Mouse (Mus musculus) erythroblast, adult 5-6 weeks (primary cell): ENCODE data around the gene Cyb561d1. TPM values are rescaled to one million over a fixed set of nuclear protein-coding genes. Genes with fewer than 3 reads are reported as not detected.
"Not testable (repeated sequence)": the region's sequence is repeated elsewhere in the genome, so short reads cannot be mapped to it uniquely, and the experiment has no call there.

Source experiments
- ATAC-seq: replicated peaks from 2 replicates; pipeline ENCODE4 v1.8.0; 2016; ENCODE audit warnings: moderate number of reproducible peaks, mild to moderate bottlenecking, moderate TSS enrichment, inconsistent platforms; ENCODE audit not compliant: poor library complexity, low FRiP score, severe bottlenecking
- total RNA-seq, 2 experiments: library from RNA; stranded (forward) in 1 of 2; stranded (reverse) in 1 of 2; fragments of 150-400 nt in 1 of 2; fragments of 200-764, 138-1000 nt in 1 of 2; gene quantifications; 2 replicates each; pipeline versions ENCODE4 v1.2.3 to v1.2.4; 2015 to 2017; ENCODE audit warnings: low replicate concordance in 2 of 2

Cyb561d1 gene
- total RNA-seq (2015; ENCODE audit: low replicate concordance) (0.63 and 1.3 TPM in 2 replicates), total RNA-seq (2017; ENCODE audit: low replicate concordance) (1.1 and 1.7 TPM in 2 replicates)

DNA sequence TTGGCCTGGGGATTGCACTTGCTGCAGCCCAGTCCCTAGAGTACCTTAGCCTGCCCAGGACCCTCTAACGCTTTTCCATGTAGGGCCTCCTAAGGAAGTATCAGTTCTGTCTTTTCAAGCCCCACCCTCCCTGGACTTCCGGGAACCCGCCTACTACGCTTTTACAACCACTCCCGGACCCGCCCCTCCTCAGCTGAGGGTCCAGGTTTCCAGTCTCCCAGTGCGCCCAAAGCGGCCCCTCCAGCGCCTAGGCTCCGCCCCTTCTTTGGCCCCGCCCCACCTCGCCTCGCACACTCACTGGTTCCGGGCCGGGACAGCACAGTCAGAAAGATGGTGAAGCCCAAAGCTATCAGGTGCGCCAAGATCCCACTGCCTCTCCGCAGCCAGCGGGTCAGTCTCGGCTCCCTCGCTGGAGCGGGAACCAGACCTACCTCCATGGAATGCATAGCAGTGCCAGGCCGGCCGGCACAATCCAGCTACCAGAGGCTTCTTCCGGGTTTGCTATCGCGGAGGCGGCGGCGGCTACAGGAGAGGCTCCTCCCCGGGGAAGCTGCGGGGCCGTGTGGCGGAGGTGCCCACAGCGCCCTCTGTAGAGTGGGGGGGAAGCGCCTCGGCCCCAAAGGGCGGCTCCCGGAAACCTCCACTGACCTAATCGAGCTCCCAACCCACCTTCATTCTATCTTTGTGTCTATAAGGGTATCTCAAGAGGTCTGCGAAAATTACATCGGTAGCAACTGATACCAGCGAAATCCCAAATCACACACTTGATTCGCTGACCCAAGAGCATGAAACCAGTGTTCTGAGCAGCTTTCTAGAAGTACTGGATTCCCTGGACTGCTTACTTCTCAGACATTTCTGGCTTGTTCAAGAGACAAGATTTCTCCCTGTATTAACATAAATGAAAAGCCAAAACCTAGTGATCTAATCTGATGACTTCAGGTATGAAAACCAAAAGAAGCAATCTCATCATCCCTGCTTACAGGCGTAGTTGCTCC is at the start of gene Cyb561d1:
Cyb561d1 (minus strand) TSS at position 884 of the 995 bp plus-strand sequence.
- peak; percentile 89 for ATAC-seq

DNA sequence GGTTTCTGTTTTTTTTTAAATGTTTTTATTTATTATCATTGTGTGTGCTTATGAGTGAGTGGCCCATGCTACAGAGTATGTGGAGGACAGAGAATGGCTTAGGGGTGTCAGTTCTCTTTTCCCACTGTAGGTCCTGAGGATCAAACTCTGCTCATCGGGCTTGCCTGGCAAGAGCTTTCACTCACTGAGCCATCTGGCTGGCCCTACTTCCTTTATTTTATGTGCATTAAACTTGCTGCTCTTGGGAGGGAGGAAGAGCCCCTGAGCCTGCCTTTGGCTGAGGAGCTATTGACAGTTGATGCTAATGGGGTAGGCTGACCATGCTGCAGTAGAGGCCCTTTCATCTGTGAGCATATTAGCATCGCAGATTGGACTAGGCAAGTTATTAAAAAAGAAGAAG is 45.8 kb upstream of the Cyb561d1 start:
- ATAC-seq = no peak

DNA sequence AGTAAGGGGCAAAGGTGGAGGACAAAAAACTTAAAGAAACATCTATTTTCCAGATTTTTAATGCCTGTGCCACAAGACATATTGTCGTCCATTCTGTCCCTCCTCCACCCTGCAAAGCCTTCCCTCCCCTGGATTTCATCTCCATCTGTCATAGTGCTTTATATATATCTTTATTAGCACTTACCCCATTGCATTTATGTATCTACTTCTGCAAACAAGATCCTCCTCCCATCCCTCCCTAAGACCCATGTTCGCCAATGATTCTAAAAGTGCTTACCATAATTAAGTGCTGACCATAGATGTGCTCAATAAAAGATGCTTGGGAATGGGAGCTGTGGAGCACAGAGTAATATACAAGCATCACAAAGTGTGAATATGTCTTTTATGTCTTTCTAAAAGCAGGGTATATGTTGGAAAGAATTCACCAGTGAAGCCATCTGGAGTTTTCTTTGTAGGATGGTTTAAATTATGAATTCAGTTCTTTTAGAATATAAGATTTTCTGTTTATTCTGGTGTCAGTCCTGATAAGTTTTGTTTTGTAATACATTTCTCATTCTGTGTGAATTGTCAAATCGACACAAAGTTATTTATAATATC is 40.3 kb upstream of the Cyb561d1 start:
- no peak for ATAC-seq

- not testable (repeated sequence) for ATAC-seq
Measured at GRCm38 (mm10) chr3:108237474-108238102, 36.6 kb upstream of the Cyb561d1 start.

DNA sequence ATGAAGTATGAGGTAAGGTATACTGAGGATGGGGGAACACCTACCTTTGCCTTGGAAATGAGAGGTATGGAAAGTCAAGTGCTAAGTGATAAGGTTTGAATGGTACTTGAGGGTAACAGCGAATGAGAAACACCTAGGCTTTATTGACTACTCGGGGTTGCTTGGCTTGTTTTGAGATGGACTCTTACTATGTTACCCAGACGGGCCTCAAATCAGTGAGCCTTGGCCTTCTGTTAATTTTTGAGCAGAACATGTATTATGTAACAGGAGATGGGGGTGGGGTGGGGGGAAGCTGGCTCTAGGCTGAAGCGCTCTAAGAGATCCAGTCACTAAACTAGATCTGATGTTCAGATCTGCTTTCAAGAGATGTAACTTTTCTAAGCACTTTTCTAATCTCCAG is 30.6 kb upstream of the Cyb561d1 start:
- ATAC-seq = no peak

- no peak for ATAC-seq
Measured at GRCm38 (mm10) chr3:108227521-108227920, 26.5 kb upstream of the Cyb561d1 start.

- ATAC-seq = no peak
Measured at GRCm38 (mm10) chr3:108226558-108227350, 25.7 kb upstream of the Cyb561d1 start, which contains the start of gene Sypl2. Gene Sypl2 (minus strand): TSS chr3:108226648.

GRCm38 (mm10) chr3:108225711-108226557 is 24.9 kb upstream of the Cyb561d1 start:
- no peak for ATAC-seq

DNA sequence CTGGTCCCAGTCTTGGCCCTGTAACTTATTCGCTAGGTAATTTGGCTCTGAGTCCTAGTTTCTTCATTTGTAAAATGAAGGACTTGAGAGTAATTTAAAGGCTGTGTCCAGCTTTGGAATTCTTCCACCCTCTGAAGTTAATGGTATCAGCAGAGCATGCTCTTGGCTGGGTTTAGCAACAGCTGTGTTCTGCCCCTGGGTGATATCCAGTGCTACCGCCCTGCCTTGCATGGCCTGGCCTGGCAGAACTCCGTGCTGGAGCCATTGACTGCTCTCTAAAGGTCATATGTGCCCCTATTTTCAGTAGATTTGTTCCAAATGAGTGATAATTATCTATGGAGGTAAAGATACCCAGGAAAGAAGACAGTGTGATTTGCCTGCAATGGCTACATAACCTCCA is 19.6 kb upstream of the Cyb561d1 start:
- ATAC-seq = no peak

DNA sequence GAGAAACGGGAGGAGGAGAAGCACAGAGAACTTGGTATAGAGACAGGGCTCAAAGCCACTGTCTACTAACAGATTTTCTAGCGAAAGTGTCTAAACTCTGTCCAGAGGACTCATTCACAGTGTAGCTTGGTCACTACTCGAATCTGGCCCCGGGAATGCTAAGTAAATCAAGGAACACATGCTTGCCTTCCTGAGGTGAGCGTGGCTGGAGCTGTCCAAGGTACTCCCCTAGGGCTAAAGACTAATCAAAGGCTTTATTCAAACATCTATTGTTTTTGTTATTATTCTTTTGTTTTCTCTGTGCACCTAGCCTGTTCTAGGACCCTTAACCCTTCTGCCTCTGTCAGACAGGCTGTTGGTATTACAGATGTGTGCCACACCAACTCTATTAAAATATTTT is 13.7 kb upstream of the Cyb561d1 start:
- no peak for ATAC-seq

GRCm38 (mm10) chr3:108212406-108212805 is 11.4 kb upstream of the Cyb561d1 start:
- ATAC-seq = no peak

- ATAC-seq = no peak
Measured at GRCm38 (mm10) chr3:108211845-108212244, 10.8 kb upstream of the Cyb561d1 start.

DNA sequence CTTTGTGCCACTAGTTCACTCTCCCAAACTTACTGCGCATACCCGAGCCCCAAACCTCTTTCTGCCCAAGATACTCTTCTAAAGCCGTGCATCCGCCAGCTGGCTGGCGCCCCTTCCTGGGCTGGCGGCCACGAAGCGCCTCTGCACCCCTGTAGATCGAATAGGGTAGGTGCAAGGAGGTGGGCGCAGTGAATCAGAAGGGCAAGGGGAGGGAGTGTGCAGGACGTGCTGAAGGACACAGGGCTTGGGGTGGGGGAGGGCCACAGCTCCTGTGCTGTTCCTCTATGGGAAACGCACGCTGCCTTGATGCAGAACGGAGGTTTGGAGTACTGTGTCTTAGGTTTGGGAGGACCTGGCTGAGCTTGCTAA is 9.7 kb upstream of the Cyb561d1 start, which contains the start of gene Atxn7l2:
Atxn7l2 (minus strand) TSS at position 164 of the 369 bp plus-strand sequence.
- ATAC-seq = peak; percentile 41

- peak; percentile 77 for ATAC-seq
Measured at GRCm38 (mm10) chr3:108209946-108210770, 9.1 kb upstream of the Cyb561d1 start.

DNA sequence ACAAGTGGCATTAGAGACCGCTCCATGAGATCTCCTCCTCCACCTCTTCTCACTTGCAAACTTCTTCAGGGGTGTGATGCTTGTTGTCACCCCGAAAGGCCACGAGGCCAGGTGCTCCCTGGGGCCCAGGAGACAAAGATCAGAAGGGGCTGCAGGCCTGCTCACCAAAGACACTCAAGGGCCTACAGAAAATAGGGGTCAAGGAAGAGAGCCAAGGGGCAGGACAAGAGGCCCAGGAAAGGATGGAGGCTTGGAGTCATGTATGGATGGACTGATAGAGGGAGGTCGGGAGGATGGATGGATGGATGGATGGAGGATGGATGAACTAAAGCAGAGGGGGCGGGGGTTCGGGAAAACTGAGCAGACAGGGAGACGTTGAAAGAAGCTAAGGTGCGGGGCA is 8.5 kb upstream of the Cyb561d1 start:
- no peak for ATAC-seq

DNA sequence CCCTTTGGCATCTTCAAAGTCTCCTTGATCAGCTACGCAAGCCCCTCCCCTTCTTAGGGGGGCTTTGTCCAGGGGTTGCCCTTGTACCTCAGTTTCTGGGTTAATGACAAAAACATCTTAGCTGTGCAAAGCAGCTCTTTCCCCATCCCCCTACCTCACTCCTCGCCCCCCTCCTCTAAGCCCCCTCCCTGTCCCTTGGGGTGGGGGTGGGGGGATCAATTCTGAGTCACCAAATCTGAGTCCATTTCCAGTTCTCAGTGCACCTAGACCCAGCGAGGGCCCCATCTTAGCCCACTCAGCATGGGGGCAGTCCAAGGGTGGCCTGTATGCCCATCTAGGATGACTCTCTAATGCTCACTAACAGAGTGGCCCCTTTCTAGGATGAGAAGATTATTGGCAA is 8.0 kb upstream of the Cyb561d1 start:
- ATAC-seq = no peak

DNA sequence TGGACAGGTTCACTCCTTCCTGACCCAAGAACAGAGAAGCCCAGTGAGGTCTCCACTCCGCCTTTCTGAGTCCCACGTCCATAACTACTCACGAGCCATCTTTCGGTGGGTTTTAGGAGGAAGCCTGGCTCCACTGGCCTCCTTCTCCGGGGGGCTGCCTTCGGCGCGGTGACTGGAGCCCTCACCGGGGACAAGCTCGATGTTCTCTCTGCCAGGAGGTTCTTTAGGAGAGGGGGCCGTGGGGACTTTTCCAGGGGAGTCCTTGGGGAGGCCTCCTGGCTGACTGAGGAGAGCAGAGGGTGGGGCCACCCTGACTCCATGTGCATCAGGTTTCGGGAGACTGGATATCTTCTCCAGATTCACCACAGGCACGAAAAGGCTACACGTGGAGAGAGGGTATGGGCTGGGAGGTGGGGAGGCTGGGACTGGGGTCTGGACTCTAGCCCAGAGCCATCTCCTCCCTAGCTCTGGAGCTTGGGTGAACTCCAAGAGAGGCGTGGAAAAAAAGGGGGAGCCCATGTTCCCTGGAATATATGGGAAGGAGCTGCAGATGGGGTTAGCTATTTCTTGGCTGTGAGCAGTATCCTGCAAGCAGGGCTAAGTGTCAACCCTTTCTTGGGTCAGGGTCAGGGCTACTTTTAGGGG is 5.8 kb upstream of the Cyb561d1 start:
- ATAC-seq = no peak
